Mouse (Mus musculus) hindbrain, postnatal 0 days (tissue): Measurements from ENCODE around the gene Pex16. TPM values are rescaled to one million over a fixed set of nuclear protein-coding genes. Genes with fewer than 3 reads are reported as not detected.
A peak's percentile ranks its signal among the peaks of the same experiment; 100 is the strongest.

Experiments
- ATAC-seq: fragments of 200-750 bp; cut with Nextera tagmentation; 2 replicates; pipeline ENCODE4 v1.8.0; 2017; ENCODE audit warnings: mild to moderate bottlenecking, moderate TSS enrichment, moderate library complexity
- DNase-seq: peaks from one replicate; pipeline ENCODE4 v3.0.0-alpha.2; 2015; ENCODE audit warnings: low spot score
- H3K27ac ChIP-seq: fragments of 300-500 bp; sonication (generic); 2 replicates; pipeline ENCODE4 v1.5.1; 2014; ENCODE audit warnings: mild to moderate bottlenecking
- H3K27me3 ChIP-seq: fragments of 300-500 bp; sonication (generic); 2 replicates; pipeline ENCODE4 v1.6.1; 2014; ENCODE audit warnings: low read length, mixed read lengths; ENCODE audit not compliant: insufficient read depth
- H3K36me3 ChIP-seq: fragments of 300-500 bp; sonication (generic); 2 replicates; pipeline ENCODE4 v1.6.1; 2014; ENCODE audit warnings: low read length, mixed read lengths; ENCODE audit not compliant: insufficient read depth
- H3K4me1 ChIP-seq: fragments of 300-500 bp; sonication (generic); 2 replicates; pipeline ENCODE4 v1.6.1; 2014; ENCODE audit warnings: antibody characterized with exemption, low read length, mixed read lengths; ENCODE audit not compliant: insufficient read depth
- H3K4me2 ChIP-seq: fragments of 300-500 bp; sonication (generic); 2 replicates; pipeline ENCODE4 v1.6.1; 2014; ENCODE audit warnings: low read depth, mild to moderate bottlenecking, low read length, moderate library complexity, mixed read lengths
- H3K4me3 ChIP-seq: fragments of 300-500 bp; sonication (generic); 2 replicates; pipeline ENCODE4 v1.5.1; 2014; ENCODE audit warnings: low read length
- H3K9ac ChIP-seq: fragments of 300-500 bp; sonication (generic); replicated peaks from 2 replicates; pipeline ENCODE4 v1.6.1; 2014; ENCODE audit warnings: mild to moderate bottlenecking, low read length, moderate library complexity, mixed read lengths
- H3K9me3 ChIP-seq: fragments of 300-500 bp; sonication (generic); 2 replicates; pipeline ENCODE4 v1.6.1; 2016; ENCODE audit warnings: low read length, mixed read lengths
- CTCF ChIP-seq: IDR thresholded peaks from 2 replicates; pipeline ENCODE4 v1.5.1; 2016; ENCODE audit warnings: antibody characterized with exemption, control low read depth, low read depth
- WGBS: fragments of 180-500 bp; shearing (Covaris S2); extraction: QIAGEN DNeasy Blood & Tissue Kit; methylation state at CpG from one replicate; pipeline ENCODE4 v1.1.7; 2014; 5-methylcytosine and 5-hydroxymethylcytosine counted together
- polyA plus RNA-seq: library from polyadenylated mRNA; unstranded; fragments of >200 nt; fragmentation: Nextera tagmentation; extraction: Ambion mirVana; gene quantifications from 2 replicates; pipeline ENCODE4 v1.2.1, GENCODE M21; 2015
- total RNA-seq: library from RNA; depleted of rRNA; stranded (reverse); fragments of >200 nt; gene quantifications from 2 replicates; pipeline ENCODE4 v1.2.3, GENCODE M21; 2014

Pex16 gene
- total and polyA plus RNA-seq, 2 experiments from 2014 or later = 35.2 to 44.3 TPM

DNA sequence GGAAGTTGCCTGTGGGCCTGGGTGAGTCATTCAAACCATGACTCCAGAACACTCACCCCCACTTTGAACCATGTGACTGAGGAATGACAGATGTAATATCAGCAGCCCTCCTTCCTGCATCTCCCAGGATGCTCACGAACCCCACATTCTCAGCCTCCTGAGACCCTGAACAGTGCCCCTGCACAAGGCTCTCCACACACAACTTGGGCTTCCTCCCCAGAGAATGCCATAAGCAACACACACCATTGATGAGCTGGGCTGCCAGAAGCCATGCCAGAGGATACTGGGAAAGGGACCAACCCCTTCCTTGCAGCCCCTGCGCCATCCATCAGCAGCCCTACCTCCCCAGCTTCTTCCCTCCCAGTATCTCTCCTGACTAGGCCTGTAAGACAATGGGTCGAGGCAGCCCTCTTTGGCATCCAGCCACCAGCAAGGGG, 13.6 kb downstream of the Pex16 start:
- Histone ChIP-seq H3K4me3 (peak overlapping the region; percentile 69), H3K4me2 (peak overlapping the region; percentile 83), H3K27ac (peak overlapping the region; percentile 83), H3K36me3 (peaks cover 43% of the 10 kb centered on the region), H3K27me3 (no peaks in the 10 kb centered on the region), H3K9me3 (no peaks in the 10 kb centered on the region), H3K9ac (peak overlapping the region; percentile 80), H3K4me1 (peaks cover 39% of the 10 kb centered on the region)
- no peak for DNase-seq
- 18% methylated on average over 3 of the region's 3 CpGs for WGBS
- no peak for TF ChIP-seq CTCF
- no peak for ATAC-seq

DNA sequence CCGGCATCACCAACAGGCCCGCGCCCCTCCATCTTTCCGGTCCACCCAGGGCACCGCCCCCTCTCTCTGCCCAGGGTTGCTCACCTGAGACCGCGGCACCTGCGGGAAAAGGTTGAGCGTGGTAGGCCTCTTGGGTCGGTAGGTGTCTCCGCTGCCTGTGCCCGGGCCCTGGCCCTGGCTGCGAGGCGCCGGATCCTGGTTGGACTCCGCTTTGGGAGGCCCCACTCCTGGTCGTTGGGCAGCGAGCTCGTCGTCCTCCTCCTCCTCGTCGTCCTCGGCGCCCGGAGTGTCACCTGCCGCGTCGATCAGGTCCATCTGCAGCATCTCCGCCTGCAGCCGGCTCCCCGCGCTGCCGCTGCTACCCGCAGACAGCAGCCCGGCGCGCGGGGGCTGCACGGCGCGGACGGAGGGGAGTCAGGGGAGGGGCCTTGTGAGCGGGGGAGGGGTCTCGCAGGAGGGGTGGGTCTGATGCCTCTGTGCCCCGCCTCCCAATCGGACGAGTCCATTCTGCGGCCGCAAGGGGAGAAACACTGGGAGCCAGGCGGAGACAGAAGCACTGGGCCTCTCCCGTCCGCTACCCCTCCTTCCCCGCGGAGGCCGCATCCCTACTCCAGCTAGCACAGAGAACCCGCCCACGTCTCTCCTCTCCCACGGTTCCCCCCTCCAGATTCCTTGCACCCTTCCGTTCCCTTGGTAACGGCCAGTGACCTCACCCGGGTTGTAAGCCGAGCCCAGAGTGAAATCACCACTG, 14.6 kb downstream of the Pex16 start:
- Histone ChIP-seq H3K27ac (peak overlapping the region; percentile 83), H3K9ac (peak overlapping the region; percentile 80), H3K9me3 (no peaks in the 10 kb centered on the region), H3K4me1 (peaks cover 44% of the 10 kb centered on the region), H3K4me3 (peak overlapping the region; percentile 69), H3K4me2 (peak overlapping the region; percentile 83), H3K36me3 (peaks cover 33% of the 10 kb centered on the region), H3K27me3 (no peaks in the 10 kb centered on the region)
- ATAC-seq = peak; percentile 93
- TF ChIP-seq CTCF = peak; percentile 41
- under 1% methylated on average over 60 of the region's 62 CpGs for WGBS
- peak; percentile 96 for DNase-seq

DNA sequence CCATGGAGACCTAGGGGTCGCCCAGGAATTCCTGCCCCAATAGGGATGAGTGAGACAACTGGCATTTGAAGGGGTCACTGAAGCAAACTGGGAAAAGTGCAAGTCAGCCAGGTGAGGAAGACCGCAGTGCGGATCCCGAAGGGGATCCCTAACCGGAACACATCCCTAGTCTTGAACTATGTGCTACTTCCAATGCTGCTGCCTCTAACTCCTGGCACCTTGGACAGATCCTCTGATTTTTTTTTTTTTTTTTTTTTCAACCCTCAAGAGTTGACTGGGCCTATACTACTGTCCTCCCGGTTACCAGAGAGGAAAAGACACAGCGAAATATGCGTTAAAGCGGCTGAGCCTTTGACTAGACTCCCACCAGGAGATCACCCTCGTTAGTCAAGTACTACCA, 15.2 kb downstream of the Pex16 start:
- H3K4me2 ChIP-seq = peak overlapping the region; percentile 83
- peak overlapping the region; percentile 83 for H3K27ac ChIP-seq
- H3K4me3 ChIP-seq = peak overlapping the region; percentile 69
- H3K27me3 ChIP-seq = no peaks in the 10 kb centered on the region
- ATAC-seq (no peak), DNase-seq (no peak)
- no peak for TF ChIP-seq CTCF
- peaks cover 27% of the 10 kb centered on the region for H3K36me3 ChIP-seq
- H3K9me3 ChIP-seq = no peaks in the 10 kb centered on the region
- H3K9ac ChIP-seq = peak overlapping the region; percentile 80
- H3K4me1 ChIP-seq = peaks cover 44% of the 10 kb centered on the region
- WGBS = 4% methylated on average over 10 of the region's 10 CpGs

DNA sequence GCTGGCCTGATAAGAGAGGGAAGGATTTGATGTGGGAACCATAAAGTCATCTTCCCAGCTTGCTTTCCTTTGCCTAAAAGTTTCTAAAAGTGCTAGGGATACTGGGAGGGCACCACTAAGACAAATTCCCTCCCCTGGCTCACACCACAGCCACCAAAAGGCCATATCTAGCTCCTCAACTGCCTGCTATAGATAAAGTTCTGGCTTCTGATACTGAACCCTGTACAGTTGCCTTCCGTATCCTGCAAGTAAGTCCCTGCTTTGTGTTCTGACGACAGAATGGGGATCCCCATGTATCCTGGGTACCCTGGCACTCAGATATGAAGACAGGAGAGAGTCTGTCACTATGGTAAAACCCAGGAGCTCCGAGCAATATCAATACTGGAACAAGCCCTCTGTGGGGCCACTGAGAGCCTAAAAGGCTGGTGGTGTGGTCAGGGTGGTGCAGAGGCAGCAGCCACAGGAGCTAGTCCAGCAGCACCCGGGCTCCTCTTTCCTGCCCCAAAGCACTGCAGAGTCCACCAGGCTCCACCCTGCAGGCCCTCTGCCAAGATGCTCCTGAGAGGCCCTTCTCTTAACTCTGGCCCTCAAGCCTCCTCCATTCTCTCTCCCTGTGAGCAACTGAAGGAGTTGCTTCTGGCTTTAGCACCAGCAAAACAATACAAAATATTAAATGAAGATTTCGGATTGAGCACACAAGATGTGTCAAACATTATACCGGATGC, 15.9 kb downstream of the Pex16 start:
- H3K9ac ChIP-seq = no peak overlapping the region
- 67% methylated on average over 6 of the region's 6 CpGs for WGBS
- TF ChIP-seq CTCF = no peak
- peaks cover 44% of the 10 kb centered on the region for H3K4me1 ChIP-seq
- no peaks in the 10 kb centered on the region for H3K9me3 ChIP-seq
- H3K27me3 ChIP-seq = no peaks in the 10 kb centered on the region
- DNase-seq = no peak
- H3K4me2 ChIP-seq = peak overlapping the region; percentile 83
- peaks cover 20% of the 10 kb centered on the region for H3K36me3 ChIP-seq
- no peak overlapping the region for H3K4me3 ChIP-seq
- no peak for ATAC-seq
- peak overlapping the region; percentile 83 for H3K27ac ChIP-seq

DNA sequence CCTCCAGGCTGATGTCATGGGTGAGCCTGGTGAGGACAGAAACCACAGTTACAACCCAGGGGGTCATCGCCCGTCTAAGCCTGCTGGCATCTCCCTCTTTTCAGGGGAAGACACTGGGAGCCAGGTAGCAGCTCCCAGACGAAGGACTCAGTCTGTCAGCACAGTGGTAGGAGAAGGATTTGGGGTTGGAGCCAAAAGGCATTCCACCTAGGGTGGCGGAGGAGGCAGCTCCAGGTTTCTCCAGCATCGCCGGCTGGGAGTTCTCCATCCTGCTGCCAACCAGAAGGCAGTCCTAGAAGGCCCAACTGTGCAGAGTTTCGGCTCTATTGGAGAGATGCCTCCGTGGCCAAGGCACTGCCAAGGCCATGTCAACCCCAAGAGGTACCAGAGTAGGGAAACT, 16.6 kb downstream of the Pex16 start:
- H3K4me3 ChIP-seq = no peak overlapping the region
- ATAC-seq (no peak), DNase-seq (no peak)
- WGBS = 78% methylated on average over 8 of the region's 8 CpGs
- peak overlapping the region; percentile 85 for H3K27ac ChIP-seq
- H3K9ac ChIP-seq = no peak overlapping the region
- no peaks in the 10 kb centered on the region for H3K27me3 ChIP-seq
- no peak for TF ChIP-seq CTCF
- peaks cover 12% of the 10 kb centered on the region for H3K36me3 ChIP-seq
- peaks cover 44% of the 10 kb centered on the region for H3K4me1 ChIP-seq
- H3K4me2 ChIP-seq = peak overlapping the region; percentile 60; the same call in 1 of the 2 replicates
- no peaks in the 10 kb centered on the region for H3K9me3 ChIP-seq

DNA sequence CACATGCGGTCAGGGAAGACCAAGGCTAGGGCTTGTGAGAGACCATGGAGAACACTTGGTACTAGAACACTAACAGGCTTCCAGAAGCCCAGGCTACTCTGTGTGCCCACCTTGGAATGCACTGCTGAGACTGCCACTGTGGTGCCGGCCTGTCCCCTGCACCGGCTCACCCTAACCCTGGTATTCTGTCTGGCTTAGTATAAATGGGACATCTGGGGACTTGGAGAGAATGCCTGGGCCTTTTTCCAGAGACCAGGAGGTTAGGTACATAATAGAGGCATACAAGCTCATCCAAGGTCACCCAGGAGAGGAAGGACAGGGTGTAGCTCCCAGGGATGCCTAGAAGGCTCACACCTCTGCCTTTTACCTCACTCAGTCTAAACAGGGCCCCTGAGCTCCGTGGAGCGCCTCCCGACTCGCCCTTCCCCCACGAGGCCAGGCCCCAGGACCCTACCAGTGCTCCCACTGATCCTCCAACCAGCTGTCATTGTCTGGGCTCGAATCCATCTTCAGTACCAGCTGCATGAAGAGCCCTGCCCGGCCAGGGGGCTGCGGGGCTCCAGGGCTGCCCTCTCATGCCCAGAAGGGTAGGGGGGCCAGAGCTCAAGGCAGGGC, 17.3 kb downstream of the Pex16 start:
- H3K9me3 ChIP-seq = no peaks in the 10 kb centered on the region
- peaks cover 44% of the 10 kb centered on the region for H3K4me1 ChIP-seq
- no peak for TF ChIP-seq CTCF
- WGBS = 13% methylated on average over 11 of the region's 11 CpGs
- H3K4me2 ChIP-seq = peak overlapping the region; percentile 60
- peak overlapping the region; percentile 55 for H3K9ac ChIP-seq
- ATAC-seq (peak; percentile 8), DNase-seq (peak; percentile 60)
- H3K27me3 ChIP-seq = no peaks in the 10 kb centered on the region
- peaks cover 5% of the 10 kb centered on the region for H3K36me3 ChIP-seq
- H3K4me3 ChIP-seq = peak overlapping the region; percentile 30
- H3K27ac ChIP-seq = peak overlapping the region; percentile 85
